Mouse (Mus musculus) megakaryocyte-erythroid progenitor cell, adult 5-6 weeks (primary cell): ENCODE data around the gene Ifit1bl2. TPM values are rescaled to one million over a fixed set of nuclear protein-coding genes. Genes with fewer than 3 reads are reported as not detected.
"Not testable (repeated sequence)": the region's sequence is repeated elsewhere in the genome, so short reads cannot be mapped to it uniquely, and the experiment has no call there.

Experiments
- ATAC-seq: replicated peaks from 2 replicates; pipeline ENCODE4 v1.8.0; 2016; ENCODE audit warnings: mild to moderate bottlenecking, inconsistent platforms; ENCODE audit not compliant: severe bottlenecking, poor library complexity, low FRiP score, low TSS enrichment
- total RNA-seq, 2 experiments: library from RNA; stranded (forward) in 1 of 2; stranded (reverse) in 1 of 2; fragments of 200-1000, 215-1000 nt in 1 of 2; fragments of >200 nt in 1 of 2; fragmentation: Nextera tagmentation in 1 of 2; gene quantifications; 2 replicates each; pipeline ENCODE4 v1.2.3; 2014 to 2017

The Ifit1bl2 gene
- total RNA-seq, 2 experiments from 2014 or later = not detected

DNA sequence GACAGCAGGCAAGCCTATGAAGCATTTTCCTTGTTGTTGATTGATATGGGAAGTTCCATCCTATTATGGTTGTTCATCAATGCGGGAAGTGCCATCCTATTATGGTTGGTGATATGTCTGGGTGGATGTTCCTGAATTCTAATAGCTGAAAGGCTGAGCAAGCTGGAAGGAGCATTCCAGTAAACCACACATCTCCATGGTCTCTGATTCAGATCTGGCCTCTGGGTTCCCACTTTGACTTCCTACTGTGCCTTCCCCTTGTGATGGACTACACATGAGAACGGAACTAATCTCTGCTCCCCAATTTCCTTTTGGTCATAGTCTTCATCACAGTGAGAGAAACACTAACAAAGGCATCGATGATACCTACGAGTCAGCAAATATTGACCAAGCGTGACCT is 19.7 kb downstream of the Ifit1bl2 start:
- no peak for ATAC-seq

DNA sequence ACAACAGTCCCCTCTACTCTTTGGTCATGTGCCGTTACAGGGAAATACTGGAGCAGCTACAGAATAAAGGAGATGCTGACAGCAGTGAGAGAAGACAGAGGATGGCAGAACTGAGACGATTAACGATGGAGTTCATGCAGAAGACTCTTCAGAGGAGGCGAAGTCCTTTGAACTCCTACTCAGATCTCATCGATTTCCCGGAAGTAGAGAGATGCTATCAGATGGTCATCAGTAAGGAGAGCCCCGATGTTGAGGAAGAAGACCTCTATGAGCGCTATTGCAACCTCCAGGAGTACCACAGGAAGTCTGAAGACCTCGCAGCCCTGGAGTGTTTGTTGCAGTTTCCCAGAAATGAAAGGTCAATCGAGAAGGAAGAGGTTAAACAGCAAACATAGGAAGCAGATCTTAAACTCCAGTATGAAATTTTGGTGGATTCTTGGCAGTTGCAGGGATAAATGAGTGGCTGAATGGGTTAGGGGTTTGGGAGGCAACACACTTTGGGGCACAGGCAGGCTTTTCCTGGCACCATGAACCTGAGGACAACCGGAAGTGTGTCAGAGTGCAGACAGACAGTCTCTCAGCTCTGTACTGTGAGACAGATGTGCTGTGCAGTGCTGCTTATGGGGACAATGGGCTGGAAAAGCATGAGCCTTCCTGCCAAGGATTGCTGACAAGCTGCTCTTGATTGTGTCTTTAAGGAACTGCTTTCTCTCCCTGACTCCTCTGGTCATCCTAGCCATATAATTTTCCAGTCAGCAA is 28.1 kb downstream of the Ifit1bl2 start:
- 0 out of 2 replicates have a peak, but pooled peaks have one; percentile 18 for ATAC-seq

DNA sequence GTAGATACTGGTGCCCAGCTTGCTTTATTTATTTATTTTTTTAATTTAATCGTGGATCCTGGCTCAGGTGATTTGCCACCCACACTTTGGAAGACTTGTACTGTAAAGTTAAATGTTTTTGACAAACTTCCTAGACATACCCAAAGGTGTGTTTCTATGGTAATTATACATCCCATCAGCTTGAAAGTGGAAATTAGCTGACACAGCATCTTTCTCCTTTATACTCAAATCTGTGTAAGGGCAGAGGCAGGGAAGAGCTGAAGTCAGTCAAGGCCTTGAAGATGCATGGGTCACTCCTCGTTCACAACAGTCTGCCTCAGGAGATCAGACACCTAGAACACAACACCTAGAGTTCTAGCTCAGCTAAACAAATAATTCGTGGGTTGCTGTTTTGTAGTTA is 30.4 kb downstream of the Ifit1bl2 start:
- not testable (repeated sequence) for ATAC-seq

DNA sequence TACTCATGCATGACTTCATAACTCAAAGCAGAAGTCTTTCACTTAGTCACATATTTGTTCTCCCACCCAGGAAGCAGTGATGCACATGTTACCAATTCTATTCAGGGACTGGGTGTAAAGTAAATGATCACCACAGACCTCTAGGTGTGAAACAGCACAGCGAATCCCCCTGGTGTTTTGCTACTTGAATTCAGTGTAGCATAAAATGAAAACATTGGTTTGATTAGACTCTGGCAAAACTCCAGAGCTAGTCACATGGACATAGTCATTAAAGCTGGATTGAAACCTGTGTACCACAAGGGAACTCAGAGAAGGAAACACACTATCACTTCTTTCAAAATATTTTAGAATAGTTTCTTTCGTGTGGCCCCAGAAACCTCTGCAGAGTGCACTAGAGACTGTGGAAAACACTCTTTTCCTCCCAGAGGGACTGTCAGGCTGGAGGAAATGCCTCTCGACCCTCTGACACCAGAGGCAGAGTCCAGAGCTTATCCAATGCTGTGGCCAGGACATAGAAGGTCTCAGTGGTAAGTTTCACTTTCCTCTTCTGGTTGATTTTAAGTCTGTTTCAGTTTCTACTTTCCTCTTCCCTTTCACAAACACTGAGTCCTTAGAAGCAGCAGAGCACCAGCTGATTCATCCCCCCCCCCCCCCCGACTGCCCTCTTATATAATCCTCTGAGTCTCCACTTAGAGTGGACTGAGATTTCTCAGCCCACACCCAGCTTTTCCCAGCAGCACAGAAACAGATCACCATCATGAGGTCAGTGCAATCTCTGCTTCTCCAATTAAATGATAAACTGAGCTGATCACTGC is 33.1 kb downstream of the Ifit1bl2 start, which contains the start of gene Ifit3b:
Gene Ifit3b (plus strand): TSS at position 734 of the 815 bp plus-strand sequence.
- ATAC-seq = not testable (repeated sequence)

DNA sequence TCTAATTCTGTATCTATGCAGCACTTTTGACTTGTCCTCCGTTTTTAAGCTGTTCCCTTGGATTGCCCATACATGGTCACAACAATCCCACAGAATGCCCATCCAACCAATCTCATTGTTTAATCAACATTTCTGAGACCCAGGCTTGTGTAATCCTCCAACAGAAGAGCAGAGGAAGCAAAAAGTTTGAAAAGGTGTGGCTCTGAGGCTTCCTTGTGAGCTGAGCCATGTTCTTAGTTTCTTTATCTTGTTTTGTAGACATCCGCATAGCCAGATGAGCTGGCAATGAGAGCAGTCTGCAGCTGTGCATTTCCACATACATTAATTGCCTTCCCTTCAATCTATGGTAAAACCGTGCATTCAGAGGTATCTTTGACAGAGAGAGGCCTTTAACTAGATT is 35.1 kb downstream of the Ifit1bl2 start:
- no peak for ATAC-seq

DNA sequence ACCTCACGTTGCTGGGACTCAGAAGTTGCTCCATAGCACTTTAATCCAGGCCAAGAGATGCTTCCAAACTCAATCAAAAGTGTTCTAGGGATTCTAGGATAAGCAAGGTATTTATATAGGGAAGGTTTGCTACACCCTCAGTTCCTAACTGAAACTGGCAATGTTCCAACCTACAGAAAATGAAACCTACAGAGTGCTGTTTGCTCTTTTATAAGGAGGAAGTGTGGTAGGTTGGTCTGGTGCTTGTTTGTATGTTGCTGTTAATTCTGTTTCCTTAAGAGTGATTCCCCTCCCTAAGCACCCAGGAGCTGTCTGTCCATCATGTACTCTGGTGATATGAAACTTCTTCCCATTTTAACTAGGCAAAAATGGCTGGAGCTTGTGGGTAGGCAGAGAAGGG is 38.7 kb downstream of the Ifit1bl2 start, which contains the start of gene Ifit1bl1:
Gene Ifit1bl1 (minus strand): TSS at position 69 of the 400 bp plus-strand sequence.
- ATAC-seq = 0 out of 2 replicates have a peak, but pooled peaks have one; percentile 34

DNA sequence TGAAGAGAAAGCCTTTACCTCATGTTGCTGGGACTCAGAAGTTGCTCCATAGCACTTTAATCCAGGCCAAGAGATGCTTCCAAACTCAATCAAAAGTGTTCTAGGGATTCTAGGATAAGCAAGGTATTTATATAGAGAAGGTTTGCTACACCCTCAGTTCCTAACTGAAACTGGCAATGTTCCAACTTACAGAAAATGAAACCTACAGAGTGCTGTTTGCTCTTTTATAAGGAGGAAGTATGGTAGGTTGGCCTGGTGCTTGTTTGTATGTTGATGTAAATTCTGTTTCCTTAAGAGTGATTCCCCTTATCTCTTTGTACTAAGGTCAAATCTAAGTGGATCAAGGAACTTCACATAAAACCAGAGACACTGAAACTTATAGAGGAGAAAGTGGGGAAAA is 41.3 kb downstream of the Ifit1bl2 start:
- not testable (repeated sequence) for ATAC-seq

DNA sequence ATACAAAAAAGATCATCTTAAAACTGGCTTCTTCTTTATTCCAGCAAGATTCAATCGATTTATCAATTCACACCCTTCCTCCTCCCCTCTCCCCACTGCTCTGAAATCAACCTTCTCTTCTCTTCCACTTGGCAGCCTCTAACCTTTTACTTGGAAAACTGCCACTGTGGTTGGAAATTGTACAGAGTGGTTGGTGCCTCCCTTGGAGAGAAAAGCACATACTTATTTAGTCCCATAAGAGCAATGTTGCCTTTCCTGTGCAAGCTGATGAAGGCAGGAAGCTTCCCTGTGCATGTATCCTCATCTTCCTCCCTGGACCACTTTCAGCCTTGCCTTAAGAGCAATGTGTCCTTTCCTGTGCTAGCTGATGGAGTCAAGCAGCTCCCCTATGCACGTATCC is 42.2 kb downstream of the Ifit1bl2 start:
- ATAC-seq = no peak

DNA sequence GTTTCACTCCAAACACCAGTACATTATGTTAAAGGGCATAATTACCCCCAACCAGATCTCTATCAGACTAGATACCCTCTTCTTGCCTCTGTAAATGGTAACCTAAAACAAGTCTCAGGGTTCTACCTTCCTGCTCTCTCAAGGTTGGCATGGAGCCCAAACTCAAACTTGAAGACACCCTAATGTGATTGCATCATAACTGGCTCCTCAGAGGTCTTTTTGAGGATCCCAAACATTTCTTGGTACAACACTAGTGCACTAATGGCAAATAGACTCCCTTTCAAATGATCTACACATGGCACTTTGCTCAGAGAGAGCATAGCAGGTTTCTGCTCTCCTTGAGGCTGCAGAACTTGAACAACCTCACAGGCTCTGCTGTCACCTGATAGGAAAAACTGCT is 43.7 kb downstream of the Ifit1bl2 start:
- 0 out of 2 replicates have a peak, but pooled peaks have one; percentile 7 for ATAC-seq

DNA sequence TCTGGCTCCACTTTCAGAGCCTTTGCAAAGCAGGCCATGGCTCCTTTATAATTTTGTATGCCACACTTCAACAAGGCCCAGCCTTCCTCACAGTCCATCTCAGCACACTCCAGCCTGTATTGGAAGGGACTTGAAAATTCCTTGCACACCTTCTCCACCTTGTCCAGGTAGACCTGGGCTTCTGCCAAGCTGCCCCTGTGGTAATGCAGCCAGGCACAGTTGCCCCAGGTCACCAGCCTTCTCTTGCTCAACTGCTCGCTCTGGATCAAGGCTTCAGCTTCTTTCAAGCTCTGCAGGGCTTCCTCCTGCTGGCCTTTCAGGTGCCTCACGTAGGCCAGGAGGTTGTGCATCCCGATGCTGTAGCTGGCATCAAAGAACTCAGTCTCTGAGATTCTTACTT is 46.0 kb downstream of the Ifit1bl2 start:
- ATAC-seq = not testable (repeated sequence)

DNA sequence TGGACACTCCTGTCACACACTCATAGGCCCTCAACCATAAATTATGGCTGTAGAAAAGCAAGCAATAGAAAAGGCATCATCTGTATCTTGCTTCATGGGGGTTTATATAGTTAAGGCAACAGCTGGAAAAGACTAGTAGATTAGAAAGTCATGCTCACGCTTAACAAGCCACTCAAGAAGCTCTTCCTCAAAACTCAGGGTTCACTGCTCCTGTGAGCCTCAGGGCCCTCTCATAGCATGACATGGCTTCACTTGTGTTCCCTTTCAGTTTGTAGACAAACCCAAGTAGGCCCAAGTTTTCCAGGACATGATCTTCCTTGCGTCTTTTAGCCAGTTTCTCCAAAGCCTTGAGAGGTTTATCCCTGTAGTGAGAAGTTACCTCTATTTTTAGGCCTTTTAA is 47.1 kb downstream of the Ifit1bl2 start:
- ATAC-seq = no peak

DNA sequence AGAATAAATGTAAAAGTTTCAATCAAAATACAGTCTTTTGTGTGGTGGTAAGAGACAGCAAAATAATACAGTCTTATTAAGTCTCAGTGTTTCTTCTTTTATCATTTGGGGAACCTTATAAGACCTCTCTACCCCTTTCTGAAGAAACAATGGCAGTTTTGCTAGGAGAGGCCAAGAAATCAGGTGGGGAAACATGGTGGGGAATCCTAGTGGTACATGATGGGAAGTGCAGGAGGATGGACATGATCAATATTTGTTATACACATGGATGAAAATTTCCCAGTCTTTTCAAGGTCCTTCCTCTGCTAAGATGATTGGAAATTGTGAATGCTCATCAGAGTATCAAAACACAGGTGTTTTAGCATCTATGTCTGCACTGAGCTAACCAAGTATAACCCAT is 51.6 kb downstream of the Ifit1bl2 start:
- no peak for ATAC-seq

DNA sequence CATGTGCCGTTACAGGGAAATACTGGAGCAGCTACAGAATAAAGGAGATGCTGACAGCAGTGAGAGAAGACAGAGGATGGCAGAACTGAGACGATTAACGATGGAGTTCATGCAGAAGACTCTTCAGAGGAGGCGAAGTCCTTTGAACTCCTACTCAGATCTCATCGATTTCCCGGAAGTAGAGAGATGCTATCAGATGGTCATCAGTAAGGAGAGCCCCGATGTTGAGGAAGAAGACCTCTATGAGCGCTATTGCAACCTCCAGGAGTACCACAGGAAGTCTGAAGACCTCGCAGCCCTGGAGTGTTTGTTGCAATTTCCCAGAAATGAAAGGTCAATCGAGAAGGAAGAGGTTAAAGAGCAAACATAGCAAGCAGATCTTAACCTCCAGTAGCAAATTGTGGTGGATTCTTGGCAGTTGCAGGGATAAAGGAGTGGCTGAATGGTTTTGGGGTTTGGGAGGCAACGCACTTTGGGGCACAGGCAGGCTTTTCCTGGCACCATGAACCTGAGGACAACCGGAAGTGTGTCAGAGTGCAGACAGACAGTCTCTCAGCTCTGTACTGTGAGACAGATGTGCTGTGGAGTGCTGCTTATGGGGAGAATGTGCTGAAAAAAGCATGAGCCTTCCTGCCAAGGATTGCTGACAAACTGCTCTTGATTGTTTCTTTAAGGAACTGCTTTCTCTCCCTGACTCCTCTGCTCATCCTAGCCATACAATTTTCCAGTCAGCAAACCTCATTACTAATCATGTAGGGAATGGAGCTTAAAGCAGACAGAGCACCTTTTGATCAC is 52.4 kb downstream of the Ifit1bl2 start:
- not testable (repeated sequence) for ATAC-seq

DNA sequence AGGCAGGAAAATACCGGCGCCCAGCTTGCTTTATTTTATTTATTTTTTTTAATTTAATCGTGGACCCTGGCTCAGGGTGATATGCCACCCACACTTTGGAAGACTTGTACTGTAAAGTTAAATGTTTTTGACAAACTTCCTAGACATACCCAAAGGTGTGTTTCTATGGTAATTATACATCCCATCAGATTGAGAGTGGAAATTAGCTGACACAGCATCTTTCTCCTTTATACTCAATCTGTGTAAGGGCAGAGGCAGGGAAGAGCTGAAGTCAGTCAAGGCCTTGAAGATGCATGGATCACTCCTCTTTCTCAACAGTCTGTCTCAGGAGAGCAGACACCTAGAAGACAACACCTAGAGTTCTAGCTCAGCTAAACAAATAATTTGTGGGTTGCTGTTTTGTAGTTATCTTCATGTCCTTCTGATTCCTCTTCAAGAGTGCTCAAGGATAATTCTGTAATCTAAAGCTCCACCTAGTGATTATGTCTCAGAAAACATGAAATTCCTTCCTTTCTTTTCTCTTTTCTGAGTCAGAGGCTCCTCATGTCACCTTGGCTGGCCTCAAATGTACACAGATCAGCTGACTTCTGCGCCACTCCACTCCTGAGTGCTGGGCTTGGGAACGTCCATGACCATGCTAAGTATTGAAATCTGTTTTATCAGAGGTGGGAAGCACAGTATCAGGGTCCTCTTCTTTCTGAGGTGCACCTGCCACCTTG is 54.6 kb downstream of the Ifit1bl2 start:
- not testable (repeated sequence) for ATAC-seq

DNA sequence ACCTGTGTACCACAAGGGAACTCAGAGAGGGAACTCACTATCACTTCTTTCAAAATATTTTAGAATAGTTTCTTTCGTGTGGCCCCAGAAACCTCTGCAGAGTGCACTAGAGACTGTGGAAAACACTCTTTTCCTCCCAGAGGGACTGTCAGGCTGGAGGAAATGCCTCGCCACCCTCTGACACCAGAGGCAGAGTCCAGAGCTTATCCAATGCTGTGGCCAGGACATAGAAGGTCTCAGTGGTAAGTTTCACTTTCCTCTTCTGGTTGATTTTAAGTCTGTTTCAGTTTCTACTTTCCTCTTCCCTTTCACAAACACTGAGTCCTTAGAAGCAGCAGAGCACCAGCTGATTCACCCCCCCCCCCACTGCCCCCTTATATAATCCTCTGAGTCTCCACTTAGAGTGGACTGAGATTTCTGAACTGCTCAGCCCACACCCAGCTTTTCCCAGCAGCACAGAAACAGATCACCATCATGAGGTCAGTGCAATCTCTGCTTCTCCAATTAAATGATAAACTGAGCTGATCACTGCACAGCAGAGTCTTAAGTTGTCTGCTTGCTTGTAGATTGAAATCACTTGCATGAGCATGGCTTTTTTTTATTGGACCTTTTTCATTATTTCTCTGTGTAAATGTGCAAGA is 57.3 kb downstream of the Ifit1bl2 start, which contains the start of gene Ifit3:
Gene Ifit3 (plus strand): TSS at position 406 of the 641 bp plus-strand sequence.
- not testable (repeated sequence) for ATAC-seq

DNA sequence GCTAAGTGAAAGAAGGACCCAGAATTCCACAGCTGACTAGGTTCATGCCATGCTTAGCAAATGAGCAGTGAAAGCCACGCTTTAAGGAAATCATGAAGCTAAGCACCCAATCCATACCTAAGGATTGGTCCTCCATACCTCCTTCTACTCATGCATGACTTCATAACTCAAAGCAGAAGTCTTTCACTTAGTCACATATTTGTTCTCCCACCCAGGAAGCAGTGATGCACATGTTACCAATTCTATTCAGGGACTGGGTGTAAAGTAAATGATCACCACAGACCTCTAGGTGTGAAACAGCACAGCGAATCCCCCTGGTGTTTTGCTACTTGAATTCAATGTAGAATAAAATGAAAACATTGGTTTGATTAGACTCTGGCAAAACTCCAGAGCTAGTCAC is 57.8 kb downstream of the Ifit1bl2 start:
- ATAC-seq = not testable (repeated sequence)

DNA sequence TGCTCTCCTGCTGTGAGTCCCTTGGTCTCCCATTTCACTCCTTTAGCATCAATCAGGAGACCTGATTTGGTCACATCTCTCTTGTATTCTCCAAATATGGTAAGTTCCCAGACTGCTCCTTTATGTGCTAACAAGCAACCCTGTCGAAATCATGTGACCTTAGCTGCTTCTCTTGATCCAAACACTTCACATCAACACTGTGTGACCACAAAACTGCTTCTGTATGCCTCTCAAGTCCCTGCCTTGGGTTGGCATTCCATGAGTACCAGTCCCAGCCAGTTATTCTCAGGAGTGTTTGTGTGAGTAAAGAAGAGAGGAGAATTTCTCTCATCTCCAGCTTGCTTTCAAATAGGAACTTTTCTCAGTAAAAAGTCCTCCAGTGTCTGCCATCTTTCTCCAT is 63.4 kb downstream of the Ifit1bl2 start:
- ATAC-seq = no peak

DNA sequence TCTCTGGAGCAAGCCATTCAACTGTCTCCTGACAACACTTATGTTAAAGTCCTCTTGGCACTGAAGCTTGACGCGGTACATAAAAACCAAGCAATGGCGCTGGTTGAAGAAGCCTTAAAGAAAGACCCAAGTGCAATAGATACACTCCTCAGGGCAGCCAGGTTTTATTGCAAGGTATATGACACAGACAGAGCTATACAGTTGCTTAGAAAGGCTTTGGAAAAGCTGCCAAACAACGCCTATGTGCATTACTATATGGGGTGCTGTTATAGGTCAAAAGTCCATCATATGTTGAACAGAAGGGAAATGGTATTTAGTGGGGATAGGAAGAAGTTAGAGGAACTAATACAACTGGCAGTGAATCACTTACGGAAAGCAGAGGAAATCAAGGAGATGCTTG is 66.9 kb downstream of the Ifit1bl2 start:
- ATAC-seq = no peak
